Mouse (Mus musculus): ENCODE data around the gene Hnrnpa2b1. TPM values are rescaled to one million over a fixed set of nuclear protein-coding genes. Genes with fewer than 3 reads are reported as not detected.

Gene Hnrnpa2b1
- 118 and 194 TPM in 2 replicates for polyA plus RNA-seq (2021; fragmentation: Nextera tagmentation)
- long read RNA-seq, experiment 1, transcript Hnrnpa2b1-210 (10 exons, 1,518 nt) = minor isoform, 10 of 215 reads
- long read RNA-seq, experiment 1, transcript Hnrnpa2b1-202 (12 exons, 1,662 nt) = minor isoform, 8 of 215 reads
- long read RNA-seq, experiment 1, transcript Hnrnpa2b1-204 (11 exons, 1,638 nt) = major isoform, 115 of 215 reads
- long read RNA-seq, experiment 1, transcript Hnrnpa2b1-203 (12 exons, 1,728 nt) = minor isoform, 19 of 215 reads
- long read RNA-seq, experiment 1, partial matches to known transcripts = 28 of 215 reads
- long read RNA-seq, experiment 1, other reads (novel, unspliced or antisense) = 28 of 215 reads
- long read RNA-seq, experiment 2, transcript Hnrnpa2b1-204 (11 exons, 1,638 nt) = major isoform, 15 of 204 reads
- long read RNA-seq, experiment 2, partial matches to known transcripts = 94 of 204 reads
- long read RNA-seq, experiment 2, other reads (novel, unspliced or antisense) = 87 of 204 reads

DNA sequence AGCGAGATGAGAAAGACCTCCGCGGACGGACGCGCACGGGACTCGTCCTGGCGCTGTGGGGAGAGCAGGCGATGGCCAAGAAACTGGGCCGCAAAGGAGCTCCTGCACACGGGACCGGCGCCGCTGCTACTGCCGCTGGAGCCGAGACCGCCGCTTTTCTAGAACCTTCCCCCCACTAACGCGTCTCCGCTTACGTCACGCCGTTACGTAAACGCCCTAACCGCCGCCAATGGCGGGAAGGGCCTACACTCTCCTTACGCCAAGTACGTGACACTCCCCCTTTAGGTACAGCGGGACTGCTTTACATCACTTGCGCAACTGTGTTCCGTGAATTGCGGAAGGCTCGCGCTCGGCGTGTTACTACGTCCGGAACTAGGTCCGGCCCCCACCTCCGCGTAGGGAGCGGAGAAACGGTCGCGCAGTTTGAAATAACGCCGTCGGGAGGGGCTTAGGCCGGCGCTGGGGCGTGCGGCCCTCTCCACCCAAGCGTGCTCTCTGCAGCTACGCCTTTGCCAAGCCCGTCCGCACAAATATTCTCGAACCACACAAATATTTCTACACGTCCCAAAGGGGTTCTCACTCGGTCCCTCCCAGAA lies at the start of gene Hnrnpa2b1:
TSS of gene Hnrnpa2b1 (minus strand) at position 180 of the 596 bp plus-strand sequence.

GRCm38 (mm10) chr6:51470311-51471178 lies 851 bp upstream of the Hnrnpa2b1 start, which contains the start of gene Cbx3:
Gene Cbx3, plus strand, starts transcription at chr6:51470360.

DNA sequence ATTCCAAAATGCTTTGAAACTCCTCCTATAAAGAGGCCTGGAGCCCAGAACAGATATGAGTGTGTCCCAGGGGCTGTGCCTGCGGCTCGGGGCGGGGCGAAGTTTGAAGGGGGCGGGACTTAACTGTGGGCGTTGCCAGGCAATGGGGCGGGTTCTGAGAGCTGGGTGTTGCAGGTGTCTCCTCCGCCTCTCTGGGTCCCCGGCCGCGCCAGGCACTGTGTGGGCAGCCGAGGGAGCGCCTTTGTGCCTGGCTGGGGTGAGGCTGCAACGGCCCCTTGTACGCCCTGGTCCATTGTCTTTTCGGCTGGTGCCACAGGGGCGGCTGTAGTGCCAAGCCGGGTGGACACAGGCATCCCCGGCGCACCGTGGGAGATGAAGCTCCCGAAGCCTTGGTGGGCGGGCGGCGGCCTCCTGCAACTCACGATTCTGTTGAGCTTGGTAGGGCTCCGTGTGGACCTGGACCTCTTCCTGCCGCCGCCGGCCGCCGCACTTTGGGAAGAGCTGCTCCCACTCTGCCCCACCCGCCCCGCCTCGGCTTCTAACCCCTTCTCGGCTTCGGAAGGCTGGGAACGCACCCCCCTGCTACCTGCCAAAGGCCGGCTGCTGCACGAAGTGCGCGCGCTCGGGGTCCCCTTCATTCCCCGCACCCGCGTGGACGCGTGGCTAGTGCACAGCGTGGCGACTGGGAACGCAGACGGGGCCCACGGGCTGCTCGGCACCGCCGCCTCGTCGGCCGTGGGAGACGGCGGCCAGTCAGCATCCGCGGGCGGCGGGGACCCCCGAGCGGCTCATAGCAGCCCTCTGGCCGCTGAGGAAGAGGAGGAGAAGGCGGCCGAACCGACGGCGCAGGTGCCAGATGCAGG lies 36.9 kb downstream of the Hnrnpa2b1 start, which contains the start of gene Nfe2l3:
TSS of gene Nfe2l3 (plus strand) at position 136 of the 863 bp plus-strand sequence.

Other genes starting within 250 kb of the Hnrnpa2b1 start
- gene Nfe2l3, start 37.2 kb downstream of the Hnrnpa2b1 start, polyA plus RNA-seq (2021; fragmentation: Nextera tagmentation) = 2.6 and 3.8 TPM in 2 replicates
- gene Cbx3, start 466 bp upstream of the Hnrnpa2b1 start, polyA plus RNA-seq (2021; fragmentation: Nextera tagmentation) = 281 and 590 TPM in 2 replicates
- gene Snx10, start 54.0 kb upstream of the Hnrnpa2b1 start, polyA plus RNA-seq (2021; fragmentation: Nextera tagmentation) = 150 and 188 TPM in 2 replicates

Measured in left cerebral cortex, adult 6 months (tissue).